Mouse (Mus musculus) cerebellum, adult 2 months (tissue): ENCODE results near the gene Plin3.

Experiments
- CTCF ChIP-seq: fragments of 200-500 bp; IDR thresholded peaks from 2 replicates; pipeline ENCODE4 v1.5.1; 2011; ENCODE audit warnings: low read depth, mild to moderate bottlenecking, control low read depth, low read length, moderate library complexity, borderline replicate concordance; ENCODE audit not compliant: insufficient read depth
- POLR2A ChIP-seq: fragments of 200-500 bp; IDR thresholded peaks from 2 replicates; pipeline ENCODE4 v1.6.1; 2011; ENCODE audit warnings: low read length, control low read depth, borderline replicate concordance; ENCODE audit not compliant: insufficient read depth

- no peak for TF ChIP-seq CTCF
- TF ChIP-seq POLR2A: no peak
Observed at GRCm38 (mm10) chr17:56296201-56296600, 3.5 kb upstream of the Plin3 start.
